Mouse (Mus musculus) monocyte, adult 59 days (primary cell): ENCODE results near the gene Ibtk. TPM values are rescaled to one million over a fixed set of nuclear protein-coding genes. Genes with fewer than 3 reads are reported as not detected.

Experiments
- total RNA-seq, 2 experiments: library from RNA; stranded (reverse); gene quantifications; one replicate each; pipeline ENCODE4 v1.2.4; 2023

Ibtk gene
- total RNA-seq = 10 to 100 TPM; 42.0 to 46.7 TPM

DNA sequence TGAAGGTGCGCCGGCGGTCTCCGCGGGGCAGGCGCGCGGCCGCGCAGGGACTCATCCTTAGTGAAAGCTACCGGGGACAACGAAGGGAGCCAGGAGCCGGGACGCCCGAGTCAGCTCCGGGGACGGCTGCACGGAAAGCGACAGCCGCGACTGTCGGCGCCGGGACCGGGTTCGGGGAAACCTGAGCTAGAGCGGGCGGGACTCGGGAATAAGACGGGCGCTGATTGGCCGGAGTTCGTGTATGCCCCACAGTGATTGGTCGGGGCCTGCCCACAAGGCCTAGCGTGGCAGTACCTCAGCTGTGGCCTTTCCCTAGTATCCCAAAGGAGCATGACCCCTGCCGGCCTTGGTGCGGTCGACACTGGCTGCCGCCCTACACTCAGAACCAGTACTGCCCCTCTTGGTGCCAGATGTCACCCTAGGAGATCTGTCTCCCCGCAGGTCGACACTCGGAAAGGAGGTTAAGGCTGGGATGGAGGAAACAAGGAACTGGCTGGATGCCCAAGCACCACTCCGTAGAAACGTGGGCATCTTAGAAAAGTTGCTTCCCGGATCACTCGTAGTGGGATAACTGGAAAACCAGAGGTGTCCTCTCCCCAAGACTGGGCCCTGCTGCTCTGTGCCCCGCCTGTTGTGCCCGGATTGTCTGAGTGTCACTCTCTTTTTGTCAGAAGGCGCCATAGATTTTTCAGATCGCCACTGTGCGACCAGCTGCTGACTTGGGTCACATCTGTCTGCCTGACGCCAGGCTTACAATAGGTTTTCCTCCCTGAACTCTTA is at the start of gene Ibtk:
Gene Ibtk, minus strand, starts transcription at position 193 of the 780 bp plus-strand sequence.

Other genes starting within 250 kb of the Ibtk start
- under 1 TPM; 0.39 to 0.64 TPM for gene Tpbg, start 93.0 kb upstream of the Ibtk start, total RNA-seq